39 mouse cellular contexts compared by ENCODE assay signal in genomic region chr10:28986203-28986602, GRCm38 (mm10). TPM values are rescaled to one million over a fixed set of nuclear protein-coding genes. Genes with fewer than 3 reads are reported as not detected.
"Had no signal": no experiment of that assay in that cellular context is flagged by ENCODE, and none has a peak within 500 bp of the region (broad histone marks: within the 10 kb centered on the region; RNA-seq: fewer than 3 reads in every experiment).

Gene 2310057J18Rik, minus strand, starts transcription at chr10:28986303.

- H3K27me3 ChIP-seq: limb, embryonic 12.5 days; limb, embryonic 13.5 days; limb, embryonic 15.5 days; liver, embryonic 12.5 days; liver, embryonic 13.5 days; liver, embryonic 15.5 days; lung, embryonic 15.5 days; megakaryocyte, embryonic 14.5 days; midbrain, embryonic 12.5 days; midbrain, embryonic 13.5 days; midbrain, embryonic 15.5 days; neural tube, embryonic 12.5 days had no signal

- H3K4me1 ChIP-seq: limb, embryonic 10.5 days; limb, embryonic 12.5 days; limb, embryonic 13.5 days; limb, embryonic 15.5 days; liver, embryonic 12.5 days; liver, embryonic 13.5 days; liver, embryonic 15.5 days; lung, embryonic 15.5 days; megakaryocyte, embryonic 14.5 days; midbrain, embryonic 10.5 days; midbrain, embryonic 12.5 days; midbrain, embryonic 13.5 days; midbrain, embryonic 15.5 days; neural tube, embryonic 12.5 days had no signal

- H3K4me3 ChIP-seq: limb, embryonic 10.5 days; limb, embryonic 12.5 days; limb, embryonic 13.5 days; limb, embryonic 15.5 days; liver, embryonic 12.5 days; liver, embryonic 13.5 days; liver, embryonic 15.5 days; lung, embryonic 15.5 days; megakaryocyte, embryonic 14.5 days; midbrain, embryonic 10.5 days; midbrain, embryonic 12.5 days; midbrain, embryonic 13.5 days; midbrain, embryonic 15.5 days; myocyte; neural tube, embryonic 12.5 days had no signal

- H3K27ac ChIP-seq: limb, embryonic 10.5 days; limb, embryonic 12.5 days; limb, embryonic 13.5 days; limb, embryonic 15.5 days; liver, embryonic 12.5 days; liver, embryonic 13.5 days; liver, embryonic 14.5 days; liver, embryonic 15.5 days; lung, embryonic 15.5 days; macrophage; midbrain, embryonic 10.5 days; midbrain, embryonic 12.5 days; midbrain, embryonic 13.5 days; midbrain, embryonic 15.5 days; neural tube, embryonic 12.5 days had no signal

- H3K9me3 ChIP-seq: limb, embryonic 10.5 days; limb, embryonic 12.5 days; limb, embryonic 13.5 days; limb, embryonic 15.5 days; liver, embryonic 12.5 days; liver, embryonic 13.5 days; liver, embryonic 15.5 days; lung, embryonic 15.5 days; megakaryocyte, embryonic 14.5 days; midbrain, embryonic 10.5 days; midbrain, embryonic 12.5 days; midbrain, embryonic 13.5 days; midbrain, embryonic 15.5 days; neural tube, embryonic 12.5 days had no signal

- DNase-seq: left cerebral cortex, postnatal 4 days; liver; liver, embryonic 13.5 days; liver, postnatal 0 days; lung, adult 18-20 months; lung, adult 2 months; lung, embryonic 14.5 days; lung, postnatal 10 days; lung, postnatal 14 days; lung, postnatal 36 days; lung, postnatal 4 days; midbrain, embryonic 14.5 days had no signal

- H3K36me3 ChIP-seq: limb, embryonic 10.5 days; limb, embryonic 12.5 days; limb, embryonic 13.5 days; limb, embryonic 15.5 days; liver, embryonic 12.5 days; liver, embryonic 13.5 days; liver, embryonic 15.5 days; lung, embryonic 15.5 days; midbrain, embryonic 10.5 days; midbrain, embryonic 12.5 days; midbrain, embryonic 13.5 days; midbrain, embryonic 15.5 days; neural tube, embryonic 12.5 days had no signal

RNA-seq across cellular contexts. Expression of gene 2310057J18Rik, which starts in this region (rescaled TPM):
- polyA plus RNA-seq: limb, embryonic 10.5 days; limb, embryonic 11.5 days; limb, embryonic 12.5 days; limb, embryonic 13.5 days; limb, embryonic 14.5 days; limb, embryonic 15.5 days; liver, adult 2 months; liver, embryonic 11.5 days; liver, embryonic 12.5 days; liver, embryonic 13.5 days; liver, embryonic 14.5 days; liver, embryonic 15.5 days; liver, embryonic 16.5 days; liver, postnatal 0 days; lung, adult 2 months; lung, embryonic 14.5 days; lung, embryonic 15.5 days; lung, embryonic 16.5 days; lung, postnatal 0 days; macrophage; midbrain, embryonic 10.5 days; midbrain, embryonic 11.5 days; midbrain, embryonic 12.5 days; midbrain, embryonic 13.5 days; midbrain, embryonic 14.5 days; midbrain, embryonic 15.5 days; midbrain, embryonic 16.5 days; midbrain, postnatal 0 days; myocyte; neural tube, embryonic 11.5 days; neural tube, embryonic 12.5 days had no signal
